Mouse (Mus musculus) heart, adult 9 months (tissue): Measurements from ENCODE around the gene Gm11232.
A peak's percentile ranks its signal among the peaks of the same experiment; 100 is the strongest.

ENCODE experiments used
- DNase-seq, 2 experiments: peaks; one replicate each; pipeline ENCODE4 v3.0.0; 2022; ENCODE audit warnings: low spot score in 2 of 2

The Gm11232 gene

DNA sequence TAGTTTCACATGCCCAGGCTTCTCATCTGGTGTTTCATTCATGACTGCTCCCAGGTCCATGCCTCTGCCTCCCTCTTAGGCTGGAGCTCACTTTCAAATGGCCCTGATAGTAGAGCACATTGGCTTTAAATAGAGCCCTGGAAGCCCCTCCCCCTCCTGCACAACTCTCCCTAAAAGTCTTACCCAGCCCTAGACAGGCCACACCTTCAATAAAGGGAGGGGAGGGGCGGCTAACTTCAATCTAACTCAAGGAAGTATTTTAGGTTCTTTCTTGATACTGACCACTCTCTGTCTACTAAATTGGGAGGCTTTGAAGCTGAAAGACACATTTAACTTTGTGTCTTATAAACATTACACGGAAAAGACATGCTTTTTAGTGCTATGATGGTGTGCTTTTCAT is at the start of gene Gm11232:
Gm11232 (minus strand) TSS at position 101 of the 400 bp plus-strand sequence.
- no peak for DNase-seq

- no peak for DNase-seq
These were observed 48.3 kb upstream of the Gm11232 start for GRCm38 (mm10) chr4:71805977-71806534.

GRCm38 (mm10) chr4:71765529-71765928 is 7.8 kb upstream of the Gm11232 start:
- no peak for DNase-seq

GRCm38 (mm10) chr4:71765071-71765470 is 7.3 kb upstream of the Gm11232 start:
- DNase-seq: no peak

DNA sequence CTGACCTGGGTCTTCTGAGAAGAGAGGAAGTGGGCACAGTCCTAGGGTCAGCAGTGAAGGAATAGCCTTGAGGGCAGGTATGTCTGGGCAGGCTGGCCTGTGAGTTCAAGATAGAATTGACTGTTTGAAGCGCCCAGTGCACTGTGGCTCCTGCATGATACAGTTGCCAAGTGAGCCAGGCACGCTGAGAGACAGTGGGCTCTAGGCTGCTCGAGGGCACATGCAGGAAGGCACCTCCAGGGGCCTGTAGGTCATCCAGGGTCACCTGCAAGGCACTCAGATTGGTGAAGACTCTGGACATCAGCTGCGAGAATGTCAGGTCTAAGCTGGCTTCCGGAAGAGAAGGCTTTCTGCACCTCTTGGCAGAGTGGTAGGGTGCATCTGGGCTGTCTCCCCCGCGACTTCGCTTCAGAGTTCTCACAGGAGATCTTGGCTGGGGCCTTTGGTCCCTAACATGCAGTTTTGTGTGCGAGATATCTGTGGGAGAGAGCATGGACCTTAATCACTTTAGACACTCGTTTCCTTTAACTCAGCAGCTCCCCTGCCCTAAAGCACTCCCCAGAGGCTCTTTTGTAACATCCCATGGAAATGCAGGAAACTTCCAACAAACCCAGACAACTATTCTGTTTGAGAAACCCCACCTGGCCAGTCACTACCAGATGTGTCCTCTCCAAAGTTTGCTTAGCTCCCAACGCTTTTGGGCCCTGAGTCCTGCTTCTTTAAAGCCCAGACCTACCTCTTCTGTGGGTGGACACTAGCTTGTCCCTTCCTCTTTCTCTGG is 1.1 kb downstream of the Gm11232 start:
- DNase-seq: peak; percentile 3 to 12

GRCm38 (mm10) chr4:71745741-71746140 is 12.0 kb downstream of the Gm11232 start:
- DNase-seq: no peak

- no peak for DNase-seq
These were observed 21.2 kb downstream of the Gm11232 start for GRCm38 (mm10) chr4:71736529-71736928.

GRCm38 (mm10) chr4:71735261-71735660 is 22.5 kb downstream of the Gm11232 start:
- DNase-seq: no peak

GRCm38 (mm10) chr4:71729401-71729800 is 28.4 kb downstream of the Gm11232 start:
- DNase-seq: no peak

- DNase-seq: no peak
These were observed 30.2 kb downstream of the Gm11232 start for GRCm38 (mm10) chr4:71727611-71728010.

DNA sequence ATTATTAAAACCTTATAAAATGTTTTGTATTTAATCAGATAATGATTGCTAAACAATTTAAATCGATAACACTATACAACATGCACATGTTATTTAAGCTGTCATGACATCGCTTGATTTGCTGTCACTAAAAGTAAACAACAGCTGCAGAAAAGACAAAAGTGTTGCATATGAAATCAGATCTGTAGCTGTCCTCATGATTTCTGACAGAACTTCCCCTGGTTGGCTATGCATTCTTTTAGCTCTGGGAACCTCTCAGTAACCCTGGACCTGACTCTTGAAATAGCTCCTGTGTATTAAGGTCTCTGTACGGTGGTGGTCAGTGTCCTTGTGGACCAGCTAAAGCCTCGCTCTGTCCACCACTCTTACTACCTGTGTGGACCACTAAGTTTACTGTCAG is 30.7 kb downstream of the Gm11232 start:
- no peak for DNase-seq

DNA sequence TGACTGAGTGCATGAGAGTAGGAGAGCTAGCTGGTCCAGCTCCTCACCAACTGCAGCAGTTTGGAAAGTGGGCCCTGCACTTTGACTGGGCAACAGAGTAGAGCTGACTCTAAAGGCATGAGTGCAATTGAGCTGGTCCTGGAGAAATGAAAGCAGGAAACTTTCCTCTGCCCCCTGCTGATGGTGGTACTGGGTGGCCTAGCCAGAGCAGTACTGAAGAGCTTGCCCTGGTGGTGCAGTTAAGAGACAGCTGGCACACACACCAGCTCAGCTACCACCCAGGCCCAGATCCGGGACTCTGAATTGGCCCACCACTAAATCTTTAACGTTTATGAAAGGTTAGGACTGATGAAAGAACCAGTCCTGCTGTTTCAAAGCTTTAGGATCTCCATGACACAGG is 31.9 kb downstream of the Gm11232 start:
- DNase-seq: no peak
